Mouse (Mus musculus) embryo, embryonic 10 days (tissue): ENCODE measurements around the gene Erbin.

Source experiments
- DNase-seq: peaks from one replicate; pipeline ENCODE4 v3.0.0-alpha.2; 2015; ENCODE audit warnings: low spot score

Gene Erbin

GRCm38 (mm10) chr13:103912351-103912750, 8.0 kb downstream of the Erbin start:
- DNase-seq = no peak

- DNase-seq = no peak
These were observed 9.7 kb downstream of the Erbin start for GRCm38 (mm10) chr13:103910598-103910997.

DNA sequence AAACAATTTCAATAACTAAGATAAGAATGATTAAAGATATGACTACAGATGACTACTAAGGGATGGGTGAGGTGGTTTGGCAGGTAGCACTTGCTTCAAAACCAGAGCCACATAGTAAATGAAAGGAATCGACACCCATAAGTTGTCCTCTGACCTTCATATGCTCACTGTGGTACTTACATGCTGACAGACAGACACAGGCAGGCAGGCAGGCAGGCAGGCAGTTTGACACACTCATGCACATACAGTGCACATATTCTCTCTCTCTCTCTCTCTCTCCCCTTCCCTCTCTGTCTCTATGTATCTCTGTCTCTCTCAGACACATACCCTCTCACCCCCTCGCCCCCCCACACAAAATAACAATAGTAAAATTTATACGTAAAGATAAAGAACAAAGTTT, 10.4 kb downstream of the Erbin start:
- no peak for DNase-seq

- no peak for DNase-seq
These were observed 20.3 kb downstream of the Erbin start for GRCm38 (mm10) chr13:103900015-103900414.

GRCm38 (mm10) chr13:103897606-103898005, 22.7 kb downstream of the Erbin start:
- DNase-seq = no peak

GRCm38 (mm10) chr13:103893065-103893464, 27.2 kb downstream of the Erbin start:
- DNase-seq = no peak

- no peak for DNase-seq
These were observed 30.3 kb downstream of the Erbin start for GRCm38 (mm10) chr13:103890038-103890437.

GRCm38 (mm10) chr13:103886503-103886902, 33.8 kb downstream of the Erbin start:
- no peak for DNase-seq

- no peak for DNase-seq
These were observed 39.1 kb downstream of the Erbin start for GRCm38 (mm10) chr13:103881200-103881599.

DNA sequence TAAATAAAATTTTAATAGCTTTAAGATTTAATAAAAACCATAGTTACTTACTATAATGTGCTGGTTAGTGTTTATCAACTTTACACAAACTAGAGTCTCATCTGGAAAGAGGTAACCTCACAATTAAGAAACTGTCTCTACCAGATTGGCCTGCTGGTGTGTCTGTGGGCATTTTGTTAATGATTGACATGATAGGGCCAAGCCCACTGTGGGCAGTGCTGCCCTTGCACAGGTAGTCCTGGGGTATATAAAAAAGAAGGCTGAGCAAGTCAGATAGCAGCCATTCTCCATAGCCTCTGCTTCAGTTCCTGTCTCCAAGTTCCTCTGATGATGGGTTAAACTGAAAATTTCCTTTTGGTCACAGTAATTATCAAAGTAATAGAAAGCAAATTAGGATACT, 43.6 kb downstream of the Erbin start:
- no peak for DNase-seq

DNA sequence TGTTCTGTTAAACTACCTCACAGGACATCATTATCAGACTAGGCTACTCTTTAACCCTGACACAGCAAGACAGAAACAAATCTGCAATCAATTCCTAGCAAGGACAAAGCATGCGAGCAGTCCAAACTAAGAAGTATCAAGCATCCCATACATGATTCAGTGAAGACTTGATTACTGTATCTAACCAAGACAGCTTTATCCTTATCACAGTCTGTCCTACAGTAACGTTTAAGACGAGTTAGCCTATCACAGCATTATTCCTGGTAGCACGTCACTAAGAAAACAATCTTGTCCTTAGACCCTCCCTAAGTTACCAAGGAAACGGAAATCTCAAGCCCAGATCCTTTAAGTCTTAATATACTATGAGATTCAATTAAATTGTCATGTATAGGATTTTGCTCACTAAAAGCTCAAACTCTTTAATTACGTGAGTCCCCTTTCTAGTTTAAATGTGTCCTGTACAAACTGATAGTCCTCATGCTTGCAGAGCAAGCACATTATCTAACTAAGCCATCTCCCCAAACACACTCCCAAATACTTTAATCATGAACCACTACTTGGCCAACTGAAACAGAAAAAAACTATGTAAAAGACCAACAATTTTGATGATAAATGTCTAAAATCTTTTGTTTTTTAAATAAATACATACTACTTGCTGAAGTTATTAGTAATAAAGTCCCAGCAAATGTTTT, 44.3 kb downstream of the Erbin start:
- no peak for DNase-seq

- no peak for DNase-seq
These were observed 49.5 kb downstream of the Erbin start for GRCm38 (mm10) chr13:103870786-103871185.

- no peak for DNase-seq
These were observed 50.2 kb downstream of the Erbin start for GRCm38 (mm10) chr13:103870117-103870516.

DNA sequence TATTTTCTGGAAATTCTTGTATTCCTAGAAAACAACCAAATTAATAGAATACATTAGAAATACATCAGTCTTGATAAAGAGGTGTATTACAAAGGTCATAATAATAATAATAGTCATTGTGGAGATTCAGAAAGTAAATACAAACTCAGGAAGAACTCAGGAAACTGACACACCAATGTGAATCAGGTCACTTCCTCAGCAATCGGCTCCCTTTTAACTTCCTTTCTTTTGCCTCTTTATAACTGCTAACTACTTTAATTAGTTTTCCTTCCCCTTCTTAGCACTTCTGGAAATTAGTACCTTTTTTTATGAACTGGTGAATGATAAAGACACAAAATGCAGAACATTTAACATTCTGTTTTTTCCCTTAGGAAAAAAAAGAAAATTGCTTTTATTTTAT, 51.4 kb downstream of the Erbin start:
- no peak for DNase-seq

GRCm38 (mm10) chr13:103862041-103862440, 58.3 kb downstream of the Erbin start:
- DNase-seq = no peak

GRCm38 (mm10) chr13:103859041-103859440, 61.3 kb downstream of the Erbin start:
- no peak for DNase-seq

- no peak for DNase-seq
These were observed 72.7 kb downstream of the Erbin start for GRCm38 (mm10) chr13:103847614-103848013.

DNA sequence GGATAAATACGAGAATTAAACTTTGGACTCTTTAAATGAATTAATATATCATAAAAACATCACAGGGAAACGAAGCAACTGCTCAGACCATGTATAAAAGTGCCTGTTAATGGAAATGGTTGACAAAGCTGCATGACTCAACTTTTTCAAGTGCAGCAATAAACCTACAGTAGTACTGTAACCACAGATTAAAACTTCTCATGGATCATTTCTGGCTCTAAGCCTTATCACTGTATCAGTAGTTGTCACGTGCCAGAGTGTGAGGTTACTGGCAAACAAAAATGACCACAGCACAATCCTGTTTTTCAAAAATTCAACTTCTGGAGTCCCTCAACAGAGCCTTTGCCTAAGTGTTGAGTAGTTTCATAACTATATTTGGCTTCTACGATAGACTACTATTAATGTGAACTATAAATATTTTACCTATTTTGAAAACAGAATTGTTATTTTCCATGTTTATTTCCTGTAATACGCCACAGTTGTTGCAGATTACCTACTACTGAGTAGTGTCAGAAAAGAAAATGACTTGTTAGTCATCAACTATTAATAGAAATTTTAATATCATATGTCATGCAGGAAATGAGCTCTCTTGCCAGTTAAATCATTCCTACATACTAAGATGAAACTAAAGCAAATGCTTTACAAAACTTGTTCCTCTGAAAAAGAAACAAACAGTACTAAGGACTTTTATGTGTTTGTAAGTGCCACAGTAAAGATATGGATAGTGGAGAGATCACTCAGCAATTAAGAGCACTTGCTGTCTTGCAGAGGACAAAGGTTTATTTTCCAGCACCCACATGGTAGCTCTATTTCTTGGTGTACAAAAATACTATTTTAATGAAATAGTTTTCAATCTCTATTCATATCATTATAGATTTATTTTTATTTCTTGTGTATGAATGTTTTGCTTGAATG, 78.8 kb downstream of the Erbin start:
- no peak for DNase-seq

DNA sequence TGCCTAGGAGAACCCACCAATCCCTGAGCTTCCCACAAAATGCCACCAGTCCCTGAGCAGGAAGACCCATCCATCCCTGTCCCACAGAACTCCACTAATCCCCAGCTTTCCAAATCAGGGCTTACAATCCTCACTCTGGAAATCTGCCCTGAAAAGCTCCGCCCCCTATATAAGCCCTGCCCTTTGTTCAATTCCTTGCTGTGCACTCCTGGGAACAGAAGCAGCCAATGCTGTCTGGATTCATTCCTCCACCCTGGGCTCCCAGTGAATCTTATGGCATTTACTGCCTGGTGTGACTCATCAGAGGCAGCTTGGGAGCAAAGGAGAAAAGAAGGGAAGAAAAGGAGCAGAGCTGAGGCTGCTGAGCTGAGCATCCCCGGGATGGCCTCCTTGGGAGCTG, 81.7 kb downstream of the Erbin start:
- no peak for DNase-seq

DNA sequence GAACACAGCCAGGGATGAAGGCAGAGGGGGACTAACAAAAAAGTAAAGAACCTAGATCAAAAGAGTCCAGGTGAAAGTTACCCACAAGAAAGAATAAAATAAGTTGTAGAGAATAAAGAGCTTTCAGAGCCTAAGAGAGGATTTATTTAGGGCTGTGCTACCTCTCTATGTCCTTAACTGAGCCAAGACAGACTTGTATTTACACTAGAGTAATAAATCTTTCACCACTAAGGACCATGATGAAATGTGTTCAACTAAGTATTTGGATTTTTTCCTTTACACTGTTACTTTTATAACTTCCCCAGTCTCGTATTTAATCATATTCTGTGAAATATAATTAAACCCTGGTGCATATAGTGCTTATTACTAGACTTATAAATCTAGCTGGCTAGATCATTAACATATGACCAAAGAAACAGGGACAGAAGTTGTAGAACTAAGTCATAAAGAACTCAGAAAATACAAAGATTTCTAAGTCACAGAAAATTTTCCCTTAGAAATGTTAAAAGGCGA, 90.6 kb downstream of the Erbin start:
- DNase-seq = no peak

- no peak for DNase-seq
These were observed 98.0 kb downstream of the Erbin start for GRCm38 (mm10) chr13:103822270-103822669.

- no peak for DNase-seq
These were observed 100.9 kb downstream of the Erbin start for GRCm38 (mm10) chr13:103819377-103819776.

DNA sequence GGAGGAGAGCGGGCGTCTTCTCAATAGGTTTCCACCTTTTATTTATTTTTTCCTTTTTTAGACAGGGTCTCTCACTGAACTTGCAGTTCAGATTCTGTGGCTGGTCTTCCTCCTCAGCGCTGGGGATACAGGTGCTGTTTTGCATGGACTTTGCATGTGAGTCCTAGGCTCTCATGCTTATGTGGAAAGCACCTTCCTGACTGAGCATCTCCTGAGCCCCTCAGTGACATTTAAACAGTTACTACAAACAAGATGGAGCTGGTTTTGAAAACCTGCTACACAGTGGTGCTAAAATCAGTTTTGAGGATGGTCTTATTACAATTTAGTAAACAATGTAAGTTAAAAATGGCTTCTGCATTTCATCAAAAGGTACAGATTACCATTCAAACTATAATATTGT, 102.4 kb downstream of the Erbin start:
- DNase-seq = no peak
